Mouse (Mus musculus) embryonic facial prominence, embryonic 13.5 days (tissue): ENCODE data around the gene Acox1. TPM values are rescaled to one million over a fixed set of nuclear protein-coding genes. Genes with fewer than 3 reads are reported as not detected.

Source experiments
- ATAC-seq: fragments of 200-750 bp; cut with Nextera tagmentation; 2 replicates; pipeline ENCODE4 v1.8.0; 2017; ENCODE audit warnings: low read depth; ENCODE audit not compliant: insufficient number of reproducible peaks, insufficient read depth, low FRiP score, low TSS enrichment
- H3K27ac ChIP-seq: fragments of 300-500 bp; sonication (generic); 2 replicates; pipeline ENCODE4 v1.5.1; 2015; ENCODE audit warnings: moderate library complexity, mild to moderate bottlenecking, inconsistent platforms
- H3K27me3 ChIP-seq: fragments of 300-500 bp; sonication (generic); 2 replicates; pipeline ENCODE4 v1.6.1; 2015; ENCODE audit warnings: mild to moderate bottlenecking, inconsistent platforms
- H3K36me3 ChIP-seq: fragments of 300-500 bp; sonication (generic); 2 replicates; pipeline ENCODE4 v1.6.1; 2015; ENCODE audit warnings: mild to moderate bottlenecking, inconsistent platforms
- H3K4me1 ChIP-seq: fragments of 300-500 bp; sonication (generic); 2 replicates; pipeline ENCODE4 v1.6.1; 2015; ENCODE audit warnings: inconsistent platforms
- H3K4me2 ChIP-seq: fragments of 300-500 bp; sonication (generic); 2 replicates; pipeline ENCODE4 v1.6.1; 2015; ENCODE audit warnings: moderate library complexity, mild to moderate bottlenecking, inconsistent platforms
- H3K4me3 ChIP-seq: fragments of 300-500 bp; sonication (generic); 2 replicates; pipeline ENCODE4 v1.5.1; 2015; ENCODE audit warnings: mild to moderate bottlenecking, inconsistent platforms
- H3K9ac ChIP-seq: fragments of 300-500 bp; sonication (generic); 2 replicates; pipeline ENCODE4 v1.6.1; 2015; ENCODE audit warnings: mild to moderate bottlenecking, inconsistent platforms
- H3K9me3 ChIP-seq: fragments of 300-500 bp; sonication (generic); 2 replicates; pipeline ENCODE4 v1.6.1; 2016; ENCODE audit warnings: inconsistent platforms
- WGBS: fragments of 180-500 bp; shearing (Covaris S2); methylation state at CpG from one replicate; pipeline ENCODE4 v1.1.7; 2015; ENCODE audit warnings: mixed read lengths; 5-methylcytosine and 5-hydroxymethylcytosine counted together
- polyA plus RNA-seq: library from polyadenylated mRNA; unstranded; fragments of >200 nt; fragmentation: Nextera tagmentation; extraction: Ambion mirVana; gene quantifications from 2 replicates; pipeline ENCODE4 v1.2.1, GENCODE M21; 2015

The Acox1 gene
- polyA plus RNA-seq: 21.4 and 24.5 TPM in 2 replicates

GRCm38 (mm10) chr11:116198639-116199531, at the start of gene Acox1, which contains the start of gene Ten1:
Acox1 (minus strand) TSS chr11:116199045.
Ten1 (plus strand) TSS chr11:116198855.
- peaks cover 9% of the 10 kb centered on the region for H3K4me1 ChIP-seq
- H3K27me3 ChIP-seq: no peaks in the 10 kb centered on the region
- peak within 1 kb of the TSS; percentile 88 for H3K9ac ChIP-seq
- peak within 1 kb of the TSS; percentile 71 for H3K4me2 ChIP-seq
- H3K9me3 ChIP-seq: no peaks in the 10 kb centered on the region
- H3K27ac ChIP-seq: peak within 1 kb of the TSS; percentile 93
- H3K36me3 ChIP-seq: peaks cover 13% of the 10 kb centered on the region; the same call in 1 of the 2 replicates
- H3K4me3 ChIP-seq: peak within 1 kb of the TSS; percentile 76
- WGBS: under 1% methylated on average over 61 of the region's 62 CpGs
- peak; percentile 95 for ATAC-seq

- Histone ChIP-seq H3K27ac (0 out of 2 replicates have a peak overlapping the region, but pooled peaks have one; percentile 7), H3K4me2 (no peak overlapping the region), H3K9me3 (no peaks in the 10 kb centered on the region), H3K4me1 (no peaks in the 10 kb centered on the region), H3K4me3 (no peak overlapping the region), H3K27me3 (no peaks in the 10 kb centered on the region), H3K36me3 (peaks cover 95% of the 10 kb centered on the region), H3K9ac (no peak overlapping the region)
- WGBS: 73% methylated on average over 14 of the region's 14 CpGs
- no peak for ATAC-seq
These were observed 48.8 kb upstream of the Acox1 start for GRCm38 (mm10) chr11:116247502-116248222.

- no peak for ATAC-seq
- peaks cover 9% of the 10 kb centered on the region for H3K4me1 ChIP-seq
- no peaks in the 10 kb centered on the region for H3K27me3 ChIP-seq
- WGBS: 80% methylated on average over 6 of the region's 6 CpGs
- no peaks in the 10 kb centered on the region for H3K9me3 ChIP-seq
- no peak overlapping the region for H3K27ac ChIP-seq
- no peak overlapping the region for H3K4me2 ChIP-seq
- no peak overlapping the region for H3K4me3 ChIP-seq
- H3K36me3 ChIP-seq: peaks cover 75% of the 10 kb centered on the region
- no peak overlapping the region for H3K9ac ChIP-seq
These were observed 46.8 kb upstream of the Acox1 start for GRCm38 (mm10) chr11:116245616-116246015.

GRCm38 (mm10) chr11:116244580-116244979, 45.7 kb upstream of the Acox1 start:
- Histone ChIP-seq H3K36me3 (peaks cover 65% of the 10 kb centered on the region), H3K9me3 (no peaks in the 10 kb centered on the region), H3K27me3 (no peaks in the 10 kb centered on the region), H3K27ac (no peak overlapping the region), H3K4me3 (no peak overlapping the region), H3K4me1 (peaks cover 9% of the 10 kb centered on the region), H3K9ac (no peak overlapping the region), H3K4me2 (no peak overlapping the region)
- WGBS: 86% methylated on average over 8 of the region's 8 CpGs
- ATAC-seq: no peak

- Histone ChIP-seq H3K4me2 (no peak overlapping the region), H3K9me3 (no peaks in the 10 kb centered on the region), H3K27ac (peak overlapping the region; percentile 44; the same call in 1 of the 2 replicates), H3K27me3 (peaks cover 21% of the 10 kb centered on the region), H3K4me1 (peaks cover 15% of the 10 kb centered on the region), H3K36me3 (peaks cover 37% of the 10 kb centered on the region), H3K9ac (peak overlapping the region; percentile 46; the same call in 1 of the 2 replicates), H3K4me3 (no peak overlapping the region)
- 26% methylated on average over 12 of the region's 12 CpGs for WGBS
- ATAC-seq: no peak
These were observed 42.9 kb upstream of the Acox1 start for GRCm38 (mm10) chr11:116241744-116242235.

- Histone ChIP-seq H3K9me3 (no peaks in the 10 kb centered on the region), H3K4me2 (no peak overlapping the region), H3K27me3 (peaks cover 22% of the 10 kb centered on the region), H3K36me3 (peaks cover 17% of the 10 kb centered on the region), H3K4me3 (no peak overlapping the region), H3K4me1 (peaks cover 15% of the 10 kb centered on the region), H3K27ac (no peak overlapping the region), H3K9ac (no peak overlapping the region)
- 16% methylated on average over 7 of the region's 7 CpGs for whole genome bisulfite sequencing
- no peak for ATAC-seq
These were observed 41.0 kb upstream of the Acox1 start for GRCm38 (mm10) chr11:116239797-116240196.

- Histone ChIP-seq H3K27ac (0 out of 2 replicates have a peak within 1 kb of the TSS, but pooled peaks have one; percentile 44), H3K4me1 (peaks cover 15% of the 10 kb centered on the region), H3K27me3 (peaks cover 32% of the 10 kb centered on the region), H3K9me3 (no peaks in the 10 kb centered on the region), H3K4me2 (peak within 1 kb of the TSS; percentile 50), H3K9ac (peak within 1 kb of the TSS; percentile 57; the same call in 1 of the 2 replicates), H3K36me3 (no peaks in the 10 kb centered on the region), H3K4me3 (peak within 1 kb of the TSS; percentile 39)
- ATAC-seq: peak; percentile 73
- WGBS: 12% methylated on average over 30 of the region's 31 CpGs
These were observed 39.0 kb upstream of the Acox1 start, which contains the start of gene Evpl for GRCm38 (mm10) chr11:116237742-116238395. Evpl (minus strand) TSS chr11:116238077.

- H3K27me3 ChIP-seq: peaks cover 37% of the 10 kb centered on the region
- H3K27ac ChIP-seq: no peak overlapping the region
- H3K9ac ChIP-seq: no peak overlapping the region
- H3K4me2 ChIP-seq: no peak overlapping the region
- H3K9me3 ChIP-seq: no peaks in the 10 kb centered on the region
- no peak overlapping the region for H3K4me3 ChIP-seq
- WGBS: 86% methylated on average over 8 of the region's 8 CpGs
- no peak for ATAC-seq
- no peaks in the 10 kb centered on the region for H3K36me3 ChIP-seq
- peaks cover 6% of the 10 kb centered on the region; the same call in 1 of the 2 replicates for H3K4me1 ChIP-seq
These were observed 36.1 kb upstream of the Acox1 start for GRCm38 (mm10) chr11:116234901-116235300.

GRCm38 (mm10) chr11:116232427-116232826, 33.6 kb upstream of the Acox1 start:
- WGBS: 27% methylated on average over 17 of the region's 17 CpGs
- H3K36me3 ChIP-seq: 0 out of 2 replicates have a peak, but pooled peaks cover 3% of the 10 kb centered on the region
- 0 out of 2 replicates have a peak, but pooled peaks cover 9% of the 10 kb centered on the region for H3K4me1 ChIP-seq
- no peaks in the 10 kb centered on the region for H3K9me3 ChIP-seq
- H3K27ac ChIP-seq: no peak overlapping the region
- H3K4me3 ChIP-seq: no peak overlapping the region
- H3K27me3 ChIP-seq: peaks cover 23% of the 10 kb centered on the region
- no peak for ATAC-seq
- peak overlapping the region; percentile 43 for H3K4me2 ChIP-seq
- H3K9ac ChIP-seq: peak overlapping the region; percentile 56

GRCm38 (mm10) chr11:116228699-116229098, 29.9 kb upstream of the Acox1 start:
- WGBS: 59% methylated on average over 4 of the region's 4 CpGs
- Histone ChIP-seq H3K4me2 (no peak overlapping the region), H3K4me3 (no peak overlapping the region), H3K9ac (no peak overlapping the region), H3K4me1 (0 out of 2 replicates have a peak, but pooled peaks cover 9% of the 10 kb centered on the region), H3K27me3 (peaks cover 29% of the 10 kb centered on the region), H3K27ac (no peak overlapping the region), H3K9me3 (no peaks in the 10 kb centered on the region), H3K36me3 (peaks cover 18% of the 10 kb centered on the region)
- ATAC-seq: no peak

GRCm38 (mm10) chr11:116226414-116226813, 27.6 kb upstream of the Acox1 start:
- Histone ChIP-seq H3K9me3 (no peaks in the 10 kb centered on the region), H3K4me1 (peaks cover 19% of the 10 kb centered on the region), H3K27me3 (peaks cover 38% of the 10 kb centered on the region), H3K36me3 (peaks cover 21% of the 10 kb centered on the region), H3K9ac (no peak overlapping the region), H3K27ac (no peak overlapping the region), H3K4me2 (no peak overlapping the region), H3K4me3 (no peak overlapping the region)
- WGBS: 3% methylated on average over 2 of the region's 2 CpGs
- no peak for ATAC-seq
